Mouse (Mus musculus) ES-Bruce4 (cell line): ENCODE data around the gene Arfrp1.

ENCODE experiments used
- CTCF ChIP-seq: IDR thresholded peaks from one replicate; pipeline ENCODE4 v1.8.1; 2011; ENCODE audit warnings: low read depth, low read length
- POLR2A ChIP-seq: IDR thresholded peaks from one replicate; pipeline ENCODE4 v1.8.1; 2011; ENCODE audit warnings: low read length; ENCODE audit not compliant: insufficient read depth

GRCm38 (mm10) chr2:181403722-181404121, 38.5 kb upstream of the Arfrp1 start:
- TF ChIP-seq CTCF (no peak), POLR2A (no peak)
